ENCODE assay signal across 23 mouse cellular contexts in genomic region chr3:61423945-61424344, GRCm38 (mm10). TPM values are rescaled to one million over a fixed set of nuclear protein-coding genes. Genes with fewer than 3 reads are reported as not detected.
DNase-seq lines count a peak whose midpoint lies in the region; ATAC-seq and TF ChIP-seq lines count a peak whose summit lies in the region.
"Had no signal": no experiment of that assay in that cellular context is flagged by ENCODE, and none has a peak within 500 bp of the region (broad histone marks: within the 10 kb centered on the region; RNA-seq: fewer than 3 reads in every experiment).

No protein-coding gene starts in this region.

- no peak for TF ChIP-seq CTCF in hindbrain, postnatal 0 days (IDR thresholded peaks at IDR 0.05; ENCODE audit: low read depth)

- DNase-seq in adrenal gland, postnatal 14 days: peak; percentile 25
- no peak for DNase-seq in adrenal gland, adult 18-20 months (ENCODE audit: low spot score in 2 of 2)
- peak; percentile 40 for DNase-seq in hindbrain, postnatal 0 days (ENCODE audit: low spot score)
- no peak for DNase-seq in hindbrain, embryonic 14.5 days (ENCODE audit: low spot score)
- peak; percentile 10 for DNase-seq in right cerebral cortex, postnatal 14 days
- no peak for DNase-seq in right cerebral cortex, adult 2 months (ENCODE audit: low spot score in 2 of 2)
- peak; percentile 3 for DNase-seq in retina, embryonic 14.5 days (ENCODE audit: low spot score)
- no peak for DNase-seq in heart, adult 9 months (ENCODE audit: low spot score in 2 of 2)
- DNase-seq: gastrocnemius, postnatal 14 days; heart, adult 2 months; lung, postnatal 10 days had no signal

- H3K9me3 ChIP-seq in hindbrain, postnatal 0 days (ENCODE audit: low read length): no peaks in the 10 kb centered on the region
- no peaks in the 10 kb centered on the region for H3K9me3 ChIP-seq in hindbrain, embryonic 14.5 days (ENCODE audit: control insufficient read depth, low read length)
- H3K9me3 ChIP-seq: limb, embryonic 13.5 days; megakaryocyte, embryonic 14.5 days; neural tube, embryonic 15.5 days had no signal

- no peak overlapping the region for H3K9ac ChIP-seq in hindbrain, postnatal 0 days (replicated peaks; ENCODE audit: low read length)
- no peak overlapping the region for H3K9ac ChIP-seq in hindbrain, embryonic 14.5 days
- H3K9ac ChIP-seq: limb, embryonic 13.5 days; liver, embryonic 14.5 days; neural tube, embryonic 15.5 days had no signal

- no peak overlapping the region for H3K4me2 ChIP-seq in hindbrain, postnatal 0 days (ENCODE audit: low read depth, low read length)
- no peak overlapping the region for H3K4me2 ChIP-seq in hindbrain, embryonic 14.5 days (replicated peaks)
- H3K4me2 ChIP-seq: limb, embryonic 13.5 days; neural tube, embryonic 15.5 days had no signal

- no peaks in the 10 kb centered on the region for H3K4me1 ChIP-seq in hindbrain, postnatal 0 days (ENCODE audit: insufficient read depth, low read length)
- no peaks in the 10 kb centered on the region for H3K4me1 ChIP-seq in hindbrain, embryonic 14.5 days (replicated peaks; ENCODE audit: control insufficient read depth, insufficient read depth, low read length)
- H3K4me1 ChIP-seq: limb, embryonic 13.5 days; neural tube, embryonic 15.5 days had no signal

- no peak for ATAC-seq in hindbrain, postnatal 0 days
- no peak for ATAC-seq in hindbrain, embryonic 14.5 days (ENCODE audit: low FRiP score)

- no peaks in the 10 kb centered on the region for H3K36me3 ChIP-seq in hindbrain, postnatal 0 days (ENCODE audit: insufficient read depth, low read length)
- H3K36me3 ChIP-seq in hindbrain, embryonic 14.5 days (replicated peaks; ENCODE audit: control insufficient read depth, insufficient read depth): no peaks in the 10 kb centered on the region
- H3K36me3 ChIP-seq: limb, embryonic 13.5 days; neural tube, embryonic 15.5 days had no signal

- no peak overlapping the region for H3K27ac ChIP-seq in hindbrain, postnatal 0 days
- no peak overlapping the region for H3K27ac ChIP-seq in hindbrain, embryonic 14.5 days
- H3K27ac ChIP-seq: heart, adult 2 months; left cerebral cortex, adult 2 months; limb, embryonic 13.5 days; liver, embryonic 14.5 days; neural tube, embryonic 15.5 days had no signal

- 52% methylated on average over 5 of the region's 5 CpGs for WGBS in hindbrain, postnatal 0 days
- WGBS in hindbrain, embryonic 14.5 days: 65% methylated on average over 5 of the region's 5 CpGs

- H3K27me3 ChIP-seq in hindbrain, postnatal 0 days (ENCODE audit: insufficient read depth, low read length): no peaks in the 10 kb centered on the region
- H3K27me3 ChIP-seq in hindbrain, embryonic 14.5 days (ENCODE audit: control insufficient read depth, insufficient read depth, low read length): no peaks in the 10 kb centered on the region
- H3K27me3 ChIP-seq: limb, embryonic 13.5 days; megakaryocyte, embryonic 14.5 days; neural tube, embryonic 15.5 days had no signal

- no peak overlapping the region for H3K4me3 ChIP-seq in hindbrain, postnatal 0 days (ENCODE audit: low read length)
- no peak overlapping the region for H3K4me3 ChIP-seq in hindbrain, embryonic 14.5 days (replicated peaks; ENCODE audit: low read length)
- H3K4me3 ChIP-seq: heart, adult 2 months; left cerebral cortex, adult 2 months; limb, embryonic 13.5 days; megakaryocyte, embryonic 14.5 days; neural tube, embryonic 15.5 days had no signal

RNA-seq across cellular contexts. Expression of gene B430305J03Rik, which starts 58.2 kb away (rescaled TPM):
- total RNA-seq in adrenal gland, postnatal 14 days (2021): 0.19 TPM in 1 of 2 replicates, not detected in the other
- under 1 TPM; 0.10 to 0.13 TPM for total RNA-seq in adrenal gland, adult 18-20 months (2021)
- total RNA-seq in hindbrain, postnatal 0 days (2014; rRNA removed): 2.0 and 3.0 TPM in 2 replicates
- polyA plus RNA-seq in hindbrain, postnatal 0 days (2015; fragmentation: Nextera tagmentation; extraction: Ambion mirVana): not detected in 2 replicates
- not detected in 2 replicates for polyA plus RNA-seq in hindbrain, embryonic 14.5 days (2014; fragmentation: Nextera tagmentation; extraction: Ambion mirVana)
- polyA plus RNA-seq: embryonic facial prominence, embryonic 11.5 days; heart, embryonic 16.5 days; hindbrain, embryonic 11.5 days; intestine, embryonic 14.5 days; kidney, embryonic 14.5 days; limb, embryonic 13.5 days; neural tube, embryonic 15.5 days; stomach, embryonic 16.5 days; thymus, postnatal 0 days had no signal

Comparison
In these comparisons a context has a peak if more than half of its experiments do, and no peak if none do; other contexts are left out.
1. DNase-seq: peak in adrenal gland, postnatal 14 days (single experiment), hindbrain, postnatal 0 days (single experiment), right cerebral cortex, postnatal 14 days (single experiment) and retina, embryonic 14.5 days (single experiment); none in adrenal gland, adult 18-20 months (0 of 2), hindbrain, embryonic 14.5 days (single experiment), right cerebral cortex, adult 2 months (0 of 2) and heart, adult 9 months (0 of 2).